Mouse (Mus musculus): ENCODE measurements around the gene Tnni2. TPM values are rescaled to one million over a fixed set of nuclear protein-coding genes. Genes with fewer than 3 reads are reported as not detected.
A peak's percentile ranks its signal among the peaks of the same experiment; 100 is the strongest.

Gene Tnni2
- total RNA-seq, 2 experiments from 2014 or later = 0.37 TPM; not detected in 1

- no peak for DNase-seq (ENCODE audit: low spot score in 2 of 2)
These were observed 13.4 kb upstream of the Tnni2 start for GRCm38 (mm10) chr7:142428213-142428612.

DNA sequence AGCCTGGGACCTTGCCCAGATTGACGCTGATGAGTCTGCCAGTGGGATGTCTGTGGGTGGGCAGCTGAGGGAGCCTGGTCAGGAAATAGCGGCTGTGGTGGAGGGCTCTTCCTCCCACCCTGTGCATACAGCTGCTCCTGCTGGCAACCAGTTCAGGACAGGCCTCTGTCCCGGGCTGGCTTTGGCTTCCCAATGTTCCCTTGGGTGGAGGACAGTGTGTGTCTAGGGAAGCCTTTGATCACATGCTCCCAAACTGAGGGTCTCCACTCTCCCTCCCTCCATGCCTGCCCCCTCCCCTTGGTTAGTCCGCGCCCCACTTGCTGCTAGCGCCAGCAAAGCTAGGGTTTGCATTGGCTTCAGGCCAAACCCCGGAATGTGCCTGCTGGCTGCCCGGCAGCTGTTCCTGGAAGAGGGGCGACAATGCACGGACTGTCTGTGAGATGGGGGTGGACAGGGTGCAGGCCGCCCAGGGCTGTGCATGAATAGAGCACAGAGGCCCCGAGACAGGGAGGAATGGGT is 11.4 kb upstream of the Tnni2 start:
- DNase-seq (ENCODE audit: low spot score in 2 of 2) = peak; percentile 66 to 72

GRCm38 (mm10) chr7:142431106-142431505 is 10.5 kb upstream of the Tnni2 start:
- no peak for DNase-seq (ENCODE audit: low spot score in 2 of 2)

DNA sequence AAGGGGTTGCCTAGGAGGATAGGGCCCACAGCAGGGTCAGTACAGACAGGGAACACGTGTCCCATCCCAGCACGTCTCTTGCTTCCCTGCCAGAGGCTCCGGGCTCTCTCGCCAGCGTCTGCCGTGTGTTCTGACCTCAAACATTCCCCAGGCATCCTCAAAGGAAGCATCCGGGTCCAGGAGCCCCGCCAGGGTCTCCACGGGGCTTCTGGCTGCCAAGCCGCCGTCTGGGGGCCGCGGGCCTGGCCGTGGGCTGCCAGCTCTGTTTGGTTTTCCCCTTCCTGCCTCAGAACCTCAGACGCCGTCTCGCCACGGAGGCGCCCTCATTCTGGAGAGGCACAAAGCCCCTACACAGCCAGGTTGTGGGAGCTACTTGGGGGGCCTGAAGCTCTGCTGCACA is 8.0 kb upstream of the Tnni2 start:
- DNase-seq (ENCODE audit: low spot score in 2 of 2) = no peak

- no peak for DNase-seq (ENCODE audit: low spot score in 2 of 2)
These were observed 7.3 kb upstream of the Tnni2 start, which contains the start of gene Syt8 for GRCm38 (mm10) chr7:142434137-142434865. Syt8 (plus strand) TSS chr7:142434850.

DNA sequence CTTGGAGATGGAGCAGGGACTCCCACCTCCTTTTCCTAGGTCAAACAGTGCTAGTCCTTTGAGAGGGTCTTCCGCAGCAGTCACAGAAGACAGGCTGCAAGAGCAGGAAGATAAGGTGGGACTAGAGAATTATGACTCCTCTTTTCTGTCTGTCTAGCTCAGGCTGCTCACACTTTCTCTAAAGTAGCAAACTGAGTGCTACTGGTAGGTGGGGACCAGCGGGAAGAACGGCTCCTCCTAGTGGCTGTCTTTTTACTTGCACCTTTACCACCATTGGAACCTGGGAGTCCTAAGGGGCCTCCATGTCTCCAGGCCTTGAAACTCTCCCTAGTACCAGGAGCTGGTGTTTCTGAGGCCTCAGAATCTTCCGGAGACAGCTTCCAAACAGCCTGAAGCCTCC is 6.1 kb upstream of the Tnni2 start:
- peak; percentile 60 to 77 for DNase-seq (ENCODE audit: low spot score in 2 of 2)

- DNase-seq (ENCODE audit: low spot score in 2 of 2) = no peak
These were observed 4.3 kb upstream of the Tnni2 start for GRCm38 (mm10) chr7:142437324-142437723.

GRCm38 (mm10) chr7:142439966-142440365 is 1.6 kb upstream of the Tnni2 start:
- DNase-seq (ENCODE audit: low spot score in 2 of 2) = no peak

GRCm38 (mm10) chr7:142440657-142441114 is 922 bp upstream of the Tnni2 start:
- peak; percentile 53 to 55 for DNase-seq (ENCODE audit: low spot score in 2 of 2)

- DNase-seq (ENCODE audit: low spot score in 2 of 2) = no peak
These were observed 686 bp downstream of the Tnni2 start for GRCm38 (mm10) chr7:142442081-142442907.

GRCm38 (mm10) chr7:142442908-142443420 is 1.4 kb downstream of the Tnni2 start:
- DNase-seq (ENCODE audit: low spot score in 2 of 2) = no peak

DNA sequence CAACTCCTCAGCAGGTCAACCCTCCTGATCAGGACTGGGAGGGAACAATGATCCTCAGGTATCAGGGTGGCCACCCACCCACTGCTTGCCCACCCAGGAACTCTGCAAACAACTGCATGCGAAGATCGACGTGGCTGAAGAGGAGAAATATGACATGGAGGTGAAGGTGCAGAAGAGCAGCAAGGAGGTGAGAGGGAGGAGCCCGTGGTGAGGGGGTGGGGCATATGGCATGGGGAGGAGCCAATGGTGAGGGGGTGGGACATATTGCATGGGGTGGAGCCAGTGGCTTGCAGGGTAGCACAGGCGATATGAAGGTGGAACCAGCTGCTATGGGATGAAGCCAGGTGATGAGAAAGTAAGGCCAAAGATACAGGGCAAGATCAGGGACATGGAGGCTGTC is 1.9 kb downstream of the Tnni2 start:
- DNase-seq (ENCODE audit: low spot score in 2 of 2) = no peak

DNA sequence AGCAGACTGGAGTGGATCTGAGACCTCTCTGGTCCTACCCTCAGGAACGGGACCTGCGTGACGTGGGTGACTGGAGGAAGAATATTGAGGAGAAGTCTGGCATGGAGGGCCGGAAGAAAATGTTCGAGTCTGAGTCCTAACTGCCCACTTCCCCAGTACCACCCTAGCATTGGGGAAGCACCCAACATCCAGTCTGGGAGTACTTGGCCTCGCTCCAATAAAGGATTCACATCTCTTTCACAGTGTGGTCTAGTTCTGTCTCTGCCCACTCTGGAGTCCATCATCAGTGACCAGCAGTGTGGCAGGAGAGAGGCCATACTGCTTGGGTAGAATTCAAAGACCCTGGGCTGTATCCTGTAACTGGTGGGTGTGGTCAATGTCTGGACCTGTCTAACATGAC is 2.6 kb downstream of the Tnni2 start:
- no peak for DNase-seq (ENCODE audit: low spot score in 2 of 2)

- DNase-seq (ENCODE audit: low spot score in 2 of 2) = no peak
These were observed 3.7 kb downstream of the Tnni2 start for GRCm38 (mm10) chr7:142445324-142445723.

GRCm38 (mm10) chr7:142446264-142446663 is 4.7 kb downstream of the Tnni2 start:
- DNase-seq (ENCODE audit: low spot score in 2 of 2) = no peak

DNA sequence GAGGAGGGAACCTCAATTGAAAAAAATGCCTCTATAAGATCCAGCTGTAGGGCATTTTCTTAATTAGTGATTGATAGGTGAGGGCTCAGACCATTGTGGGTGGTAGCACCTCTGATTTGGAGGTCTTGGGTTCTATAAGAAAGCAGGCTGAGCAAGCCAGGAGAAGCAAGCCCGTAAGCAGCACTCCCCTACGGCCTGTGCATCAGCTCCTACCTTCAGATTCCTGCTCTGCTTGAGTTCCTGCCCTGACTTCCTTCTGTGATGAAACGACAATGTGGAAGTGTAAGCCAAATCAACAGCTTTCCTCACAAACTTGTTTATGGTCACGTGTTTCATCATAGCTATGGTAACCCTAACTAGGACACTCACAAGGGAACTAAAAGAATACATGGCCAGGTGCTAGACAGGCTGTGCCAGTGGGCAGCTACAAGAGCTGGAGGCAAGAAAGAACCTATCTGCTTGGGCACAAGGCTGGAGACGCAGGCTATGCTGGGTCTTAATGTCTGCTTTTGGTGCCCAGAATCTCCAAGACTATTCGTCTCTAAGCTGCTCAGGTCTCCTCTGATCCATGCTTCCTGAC is 7.5 kb downstream of the Tnni2 start:
- no peak for DNase-seq (ENCODE audit: low spot score in 2 of 2)

DNA sequence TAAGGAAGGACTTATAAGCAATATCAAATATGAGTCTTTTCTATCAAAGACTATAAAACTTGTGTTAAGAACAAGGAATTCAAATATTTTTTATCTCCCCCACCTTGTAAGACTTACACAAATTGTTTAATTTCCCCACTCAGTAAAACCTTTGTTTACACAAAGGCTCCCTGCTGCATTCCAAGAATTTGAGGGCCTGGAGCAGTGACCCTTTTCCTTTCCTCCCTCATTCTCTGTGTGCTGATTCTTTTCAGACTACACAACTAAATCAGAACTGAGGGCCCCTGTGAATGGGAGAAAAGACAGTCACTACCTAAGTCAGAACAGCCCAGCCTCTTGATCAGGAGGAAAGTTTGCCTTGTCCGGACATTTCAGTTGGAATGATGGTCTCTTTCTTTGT is 13.1 kb downstream of the Tnni2 start:
- no peak for DNase-seq (ENCODE audit: low spot score in 2 of 2)

- no peak for DNase-seq (ENCODE audit: low spot score in 2 of 2)
These were observed 13.6 kb downstream of the Tnni2 start for GRCm38 (mm10) chr7:142455251-142455650.

DNA sequence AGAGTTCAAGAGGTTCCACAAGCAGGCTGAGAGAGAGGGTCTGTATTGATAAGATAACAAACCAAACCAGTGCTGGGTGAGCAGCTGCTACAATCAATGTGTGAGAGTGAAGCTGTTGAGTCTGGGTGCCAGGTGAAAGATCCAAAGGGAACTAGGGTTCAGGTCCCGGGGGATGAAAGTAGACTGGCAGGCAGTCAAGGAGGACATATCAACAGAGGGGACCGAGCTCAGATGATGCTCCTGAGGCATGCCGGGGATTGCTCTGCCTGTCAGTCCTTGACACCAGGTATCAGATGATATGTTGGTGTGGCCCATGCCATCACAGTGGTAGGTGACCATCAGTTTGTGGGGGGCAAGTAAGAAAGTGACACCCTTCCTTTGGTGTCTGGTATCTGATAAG is 15.2 kb downstream of the Tnni2 start:
- no peak for DNase-seq (ENCODE audit: low spot score in 2 of 2)

DNA sequence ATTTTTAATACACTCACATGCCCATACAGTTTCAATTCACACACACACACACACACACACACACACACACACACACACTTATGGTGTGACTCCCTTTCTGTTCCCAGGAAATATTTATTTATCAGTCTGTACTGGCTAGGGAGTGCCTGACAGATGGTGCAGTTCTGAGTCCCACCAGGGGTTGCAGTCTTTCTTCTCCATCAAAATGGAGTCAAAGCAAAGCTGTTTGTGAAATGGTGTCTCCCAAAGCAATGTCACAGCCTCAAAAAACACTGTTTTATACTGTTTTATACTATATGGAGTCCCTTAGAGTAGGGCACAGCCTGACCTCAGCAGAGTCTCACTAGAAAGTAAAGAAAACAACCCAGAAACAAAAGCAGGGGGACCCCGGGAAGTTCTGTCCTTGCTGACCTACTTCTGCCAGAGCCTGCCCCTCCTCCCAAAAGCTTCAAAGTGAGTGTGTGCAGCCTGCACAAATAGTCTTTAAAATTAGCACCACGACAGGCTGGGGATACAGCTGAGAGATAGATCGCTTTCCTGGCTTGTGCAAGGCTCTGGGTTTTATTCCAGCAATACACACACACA is 15.7 kb downstream of the Tnni2 start:
- DNase-seq (ENCODE audit: low spot score in 2 of 2) = peak; percentile 68 to 71

GRCm38 (mm10) chr7:142458026-142458425 is 16.4 kb downstream of the Tnni2 start:
- DNase-seq (ENCODE audit: low spot score in 2 of 2) = no peak

Data from layer of hippocampus, postnatal 14 days (tissue).